Mouse (Mus musculus): ENCODE results near the gene Reep3. TPM values are rescaled to one million over a fixed set of nuclear protein-coding genes. Genes with fewer than 3 reads are reported as not detected.

The Reep3 gene
- polyA plus RNA-seq, 1 experiment from 2014 or later = 44.9 TPM

DNA sequence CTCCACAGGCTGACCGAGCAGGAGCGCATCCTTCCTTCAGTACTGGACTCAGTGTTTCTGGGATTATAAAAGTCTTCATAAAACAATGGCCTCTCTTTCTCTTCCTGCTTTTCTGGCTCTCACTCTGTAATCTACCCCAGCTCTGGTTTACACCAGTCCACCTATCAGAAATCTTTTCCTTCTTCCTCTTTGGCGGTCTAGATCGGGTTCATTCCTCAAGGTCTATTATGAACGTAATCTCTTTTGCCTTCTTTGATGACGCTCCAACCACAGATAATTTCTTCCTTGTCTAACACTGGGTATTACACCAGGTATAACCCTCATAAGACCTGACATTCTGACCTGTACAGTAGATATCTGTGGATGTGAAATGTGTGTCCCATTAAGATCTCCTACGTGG is 1.8 kb downstream of the Reep3 start:
- H3K27ac ChIP-seq = no peak overlapping the region
- no peak for ATAC-seq (ENCODE audit: low FRiP score)
- H3K4me3 ChIP-seq = no peak overlapping the region; the same call in 1 of the 2 replicates
- H3K4me2 ChIP-seq = peak overlapping the region; percentile 91
- 87% methylated on average over 7 of the region's 7 CpGs for WGBS
- H3K36me3 ChIP-seq = no peaks in the 10 kb centered on the region; the same call in 1 of the 2 replicates
- peaks cover 42% of the 10 kb centered on the region for H3K4me1 ChIP-seq (replicated peaks)
- no peak overlapping the region for H3K9ac ChIP-seq
- no peaks in the 10 kb centered on the region for H3K27me3 ChIP-seq
- H3K9me3 ChIP-seq = no peaks in the 10 kb centered on the region

DNA sequence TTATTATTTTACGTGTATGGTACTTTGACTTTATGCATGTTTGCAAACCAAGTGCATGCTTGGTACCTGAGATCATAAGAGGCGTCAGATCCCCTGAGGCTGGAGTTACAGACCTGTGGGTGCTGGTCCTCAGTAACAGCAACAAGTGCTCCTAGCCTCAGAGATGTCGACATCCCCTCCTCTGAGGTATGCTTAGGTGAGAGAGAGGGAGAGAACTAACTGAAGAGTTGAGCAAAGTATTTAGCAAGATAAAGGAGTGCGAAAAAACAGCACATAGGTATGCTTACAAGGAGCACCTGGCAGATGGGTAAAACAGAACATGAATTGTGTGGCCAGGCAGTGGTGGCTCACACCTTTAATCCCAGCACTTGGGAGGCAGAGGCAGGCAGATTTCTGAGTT is 6.1 kb downstream of the Reep3 start:
- Histone ChIP-seq H3K9ac (no peak overlapping the region), H3K27me3 (no peaks in the 10 kb centered on the region), H3K4me2 (no peak overlapping the region), H3K36me3 (no peaks in the 10 kb centered on the region; the same call in 1 of the 2 replicates), H3K4me1 (replicated peaks) (peaks cover 16% of the 10 kb centered on the region), H3K9me3 (no peaks in the 10 kb centered on the region), H3K4me3 (no peak overlapping the region), H3K27ac (no peak overlapping the region)
- no peak for ATAC-seq (ENCODE audit: low FRiP score)
- WGBS = 92% methylated on average over 4 of the region's 4 CpGs

DNA sequence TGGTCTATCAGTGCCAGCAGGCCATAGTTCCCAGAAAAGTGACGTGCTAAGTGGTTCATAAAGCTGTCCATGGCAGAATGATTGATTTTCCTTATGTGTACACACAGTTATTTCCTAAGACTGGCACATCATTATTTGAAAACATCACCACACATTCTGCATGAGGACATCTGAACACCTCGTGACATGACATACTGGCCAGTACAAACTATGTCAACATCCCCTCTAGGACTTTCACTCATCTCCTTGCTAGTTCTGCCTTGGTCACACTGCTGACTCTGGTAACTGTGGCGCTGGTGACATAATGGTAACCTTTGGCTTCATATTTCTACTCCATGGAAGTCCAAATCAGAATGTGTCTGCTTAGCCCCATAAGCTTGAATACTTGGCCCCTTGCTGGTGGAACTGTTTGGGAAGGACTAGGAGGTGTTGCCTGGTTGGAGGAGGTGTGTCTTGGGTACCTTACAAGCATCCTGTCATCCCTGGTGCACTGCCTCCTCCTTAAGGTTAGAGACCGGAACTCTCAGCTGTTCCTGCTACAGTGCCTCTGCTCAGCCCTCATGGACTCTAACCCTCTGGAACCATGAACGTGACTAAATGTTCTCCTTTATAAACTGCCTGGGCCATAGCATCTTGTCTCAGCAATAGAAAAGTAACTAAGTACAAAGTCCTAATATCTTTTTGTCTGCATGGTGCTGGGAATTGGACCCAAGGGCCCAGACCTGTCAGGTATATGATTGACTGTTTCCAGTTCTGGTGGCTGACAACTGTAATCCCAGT is 9.1 kb downstream of the Reep3 start:
- Histone ChIP-seq H3K9ac (no peak overlapping the region), H3K4me2 (no peak overlapping the region), H3K36me3 (no peaks in the 10 kb centered on the region; the same call in 1 of the 2 replicates), H3K4me3 (no peak overlapping the region), H3K4me1 (replicated peaks) (peaks cover 6% of the 10 kb centered on the region), H3K9me3 (no peaks in the 10 kb centered on the region), H3K27me3 (no peaks in the 10 kb centered on the region), H3K27ac (no peak overlapping the region)
- 89% methylated on average over 5 of the region's 5 CpGs for WGBS
- no peak for ATAC-seq (ENCODE audit: low FRiP score)

DNA sequence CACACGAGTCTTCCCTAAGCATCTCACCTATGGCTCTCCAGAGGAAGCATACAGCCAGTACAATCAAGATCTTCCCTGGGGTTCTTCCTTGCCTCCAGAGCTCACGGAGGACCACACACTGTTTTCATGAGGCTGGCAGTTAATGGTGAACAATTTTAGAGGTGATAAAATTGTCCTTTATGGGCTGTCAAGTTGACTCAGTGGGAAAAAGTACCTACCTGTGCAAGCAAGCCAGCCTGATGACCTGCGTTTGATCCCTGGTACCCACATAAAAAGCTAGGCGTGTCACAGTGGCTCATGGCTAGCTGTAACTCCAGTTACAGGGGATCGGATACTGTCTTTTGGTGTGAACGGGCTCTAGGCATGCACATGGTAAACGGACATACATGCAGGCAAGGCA is 10.8 kb downstream of the Reep3 start:
- peaks cover 6% of the 10 kb centered on the region for H3K4me1 ChIP-seq (replicated peaks)
- no peak for ATAC-seq (ENCODE audit: low FRiP score)
- WGBS = 87% methylated on average over 7 of the region's 7 CpGs
- H3K9ac ChIP-seq = no peak overlapping the region
- no peak overlapping the region for H3K27ac ChIP-seq
- no peak overlapping the region for H3K4me3 ChIP-seq
- H3K36me3 ChIP-seq = no peaks in the 10 kb centered on the region
- no peaks in the 10 kb centered on the region for H3K27me3 ChIP-seq
- no peak overlapping the region for H3K4me2 ChIP-seq
- H3K9me3 ChIP-seq = no peaks in the 10 kb centered on the region

DNA sequence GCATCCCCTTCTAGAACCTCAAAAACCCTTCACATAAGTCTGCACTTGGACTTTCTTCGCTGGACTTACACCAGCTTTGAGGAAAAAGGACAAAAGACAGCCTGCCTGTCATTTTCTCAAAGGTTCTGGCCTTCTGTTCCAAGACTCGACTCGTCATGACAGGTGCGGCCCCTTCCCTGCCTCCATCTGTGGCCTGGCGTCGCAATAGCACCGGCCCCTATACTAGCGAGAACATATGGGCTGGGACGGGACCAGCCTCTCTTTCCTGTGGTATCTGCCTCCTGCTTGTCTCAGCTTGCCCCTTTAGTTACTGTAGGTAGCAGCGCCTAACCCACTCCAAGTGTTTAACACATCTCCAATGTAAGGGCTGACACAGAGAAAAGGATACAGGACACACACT is 11.6 kb downstream of the Reep3 start:
- H3K4me2 ChIP-seq = no peak overlapping the region
- no peak overlapping the region for H3K9ac ChIP-seq
- ATAC-seq (ENCODE audit: low FRiP score) = no peak
- no peak overlapping the region for H3K4me3 ChIP-seq
- no peaks in the 10 kb centered on the region for H3K36me3 ChIP-seq
- no peaks in the 10 kb centered on the region for H3K27me3 ChIP-seq
- 74% methylated on average over 10 of the region's 10 CpGs for WGBS
- no peaks in the 10 kb centered on the region for H3K9me3 ChIP-seq
- peak overlapping the region; percentile 60 for H3K27ac ChIP-seq
- H3K4me1 ChIP-seq (replicated peaks) = peaks cover 6% of the 10 kb centered on the region

DNA sequence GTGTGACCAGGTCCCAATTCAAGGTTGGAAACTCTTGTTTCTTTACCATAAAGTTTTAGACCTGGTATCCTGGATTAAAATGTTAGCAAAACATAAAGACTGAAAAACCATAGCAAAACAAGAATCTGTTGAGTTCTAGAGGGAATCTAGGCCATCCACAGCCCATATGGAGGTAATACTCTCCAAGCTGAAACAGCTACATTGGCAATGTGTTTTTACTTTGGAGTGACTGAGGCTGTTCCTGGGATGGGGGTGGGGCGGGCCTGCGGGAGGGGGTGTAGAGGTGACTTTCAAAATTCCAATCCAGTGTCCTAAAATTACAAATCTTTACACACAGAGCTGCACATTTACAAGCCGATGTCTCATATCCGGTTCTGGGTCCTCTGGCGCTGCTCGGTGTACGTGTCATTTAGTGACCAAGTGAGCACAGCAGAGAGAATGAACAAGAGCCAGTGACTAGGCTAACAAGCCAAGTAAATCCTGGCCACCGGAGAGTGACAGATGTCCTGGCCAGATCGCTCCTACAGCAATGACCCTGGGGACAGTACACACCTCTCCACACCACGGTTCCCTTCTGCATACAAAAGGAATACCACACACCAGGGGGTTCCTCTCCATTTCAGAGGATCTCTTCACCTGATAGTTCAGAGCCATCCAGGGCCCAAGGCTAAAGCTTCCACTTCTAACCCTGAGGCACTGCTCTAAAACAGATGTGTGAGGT is 13.1 kb downstream of the Reep3 start:
- Histone ChIP-seq H3K36me3 (no peaks in the 10 kb centered on the region), H3K9me3 (no peaks in the 10 kb centered on the region), H3K27ac (no peak overlapping the region), H3K9ac (no peak overlapping the region), H3K4me3 (no peak overlapping the region), H3K4me1 (replicated peaks) (peaks cover 12% of the 10 kb centered on the region), H3K4me2 (no peak overlapping the region), H3K27me3 (no peaks in the 10 kb centered on the region)
- WGBS = 76% methylated on average over 10 of the region's 10 CpGs
- ATAC-seq (ENCODE audit: low FRiP score) = no peak

DNA sequence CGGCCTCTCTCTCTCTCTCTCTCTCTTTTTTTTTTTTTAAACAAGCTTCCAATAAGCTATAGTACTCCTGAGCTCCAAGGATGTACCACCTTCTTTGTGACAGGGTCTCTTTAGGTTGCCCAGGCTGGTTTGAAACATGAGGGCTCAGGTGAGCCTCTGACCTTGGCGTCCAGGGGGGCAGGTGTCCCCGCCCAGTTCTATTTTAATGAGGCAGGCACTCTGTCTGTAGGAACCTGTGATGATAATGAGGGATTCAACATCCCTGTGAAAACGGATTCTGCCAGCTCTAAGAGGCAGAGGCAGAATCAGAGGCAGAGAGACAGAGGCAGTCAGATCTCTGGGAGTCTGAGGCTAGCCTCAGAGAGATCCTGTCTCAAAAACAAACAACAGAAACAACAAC is 14.2 kb downstream of the Reep3 start:
- 82% methylated on average over 4 of the region's 4 CpGs for WGBS
- no peaks in the 10 kb centered on the region for H3K27me3 ChIP-seq
- H3K4me3 ChIP-seq = no peak overlapping the region
- H3K9me3 ChIP-seq = no peaks in the 10 kb centered on the region
- peaks cover 12% of the 10 kb centered on the region for H3K4me1 ChIP-seq (replicated peaks)
- no peak overlapping the region for H3K4me2 ChIP-seq
- no peak overlapping the region for H3K9ac ChIP-seq
- no peak overlapping the region for H3K27ac ChIP-seq
- H3K36me3 ChIP-seq = no peaks in the 10 kb centered on the region
- no peak for ATAC-seq (ENCODE audit: low FRiP score)

DNA sequence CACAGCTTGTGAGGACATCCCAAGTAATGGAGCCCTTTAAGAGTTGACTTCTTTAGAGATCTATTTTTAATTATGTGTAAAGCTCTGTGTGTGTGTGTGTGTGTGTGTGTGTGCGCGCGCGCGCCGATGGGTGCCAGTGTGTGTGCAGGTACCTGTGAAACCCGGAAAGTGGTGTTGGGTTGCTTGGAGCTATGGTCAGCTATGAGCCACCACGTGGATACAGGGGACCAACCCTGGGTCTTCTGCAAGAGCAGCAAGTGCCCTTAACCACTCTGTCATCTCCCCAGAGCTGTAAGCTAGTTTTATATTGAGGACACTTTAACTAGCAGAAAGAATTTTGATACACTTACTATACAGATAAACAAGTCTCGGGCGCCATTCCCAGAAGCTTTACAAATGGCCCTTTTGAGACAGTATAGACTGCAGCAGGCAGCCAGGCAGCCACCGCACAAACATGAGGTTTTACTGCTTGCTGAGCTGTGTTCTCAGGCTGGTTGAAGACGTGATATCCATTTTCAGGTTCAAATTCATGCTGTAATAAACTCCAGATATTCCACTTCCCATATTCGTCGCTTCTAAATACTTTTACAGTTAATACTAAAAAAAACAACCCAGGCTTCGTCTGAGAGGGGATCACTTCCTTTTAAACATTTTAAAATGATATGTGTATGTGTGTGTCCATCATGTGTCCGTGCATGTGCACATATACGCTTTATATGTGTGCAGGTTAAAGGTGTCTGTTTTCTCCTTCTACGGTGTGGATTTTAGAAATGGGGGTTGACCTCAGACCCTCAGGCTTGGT is 15.3 kb downstream of the Reep3 start:
- Histone ChIP-seq H3K4me1 (replicated peaks) (peaks cover 19% of the 10 kb centered on the region), H3K4me3 (no peak overlapping the region), H3K27me3 (no peaks in the 10 kb centered on the region), H3K4me2 (no peak overlapping the region), H3K27ac (no peak overlapping the region; the same call in 1 of the 2 replicates), H3K36me3 (no peaks in the 10 kb centered on the region), H3K9ac (no peak overlapping the region), H3K9me3 (no peaks in the 10 kb centered on the region)
- WGBS = 86% methylated on average over 18 of the region's 18 CpGs
- ATAC-seq (ENCODE audit: low FRiP score) = no peak

DNA sequence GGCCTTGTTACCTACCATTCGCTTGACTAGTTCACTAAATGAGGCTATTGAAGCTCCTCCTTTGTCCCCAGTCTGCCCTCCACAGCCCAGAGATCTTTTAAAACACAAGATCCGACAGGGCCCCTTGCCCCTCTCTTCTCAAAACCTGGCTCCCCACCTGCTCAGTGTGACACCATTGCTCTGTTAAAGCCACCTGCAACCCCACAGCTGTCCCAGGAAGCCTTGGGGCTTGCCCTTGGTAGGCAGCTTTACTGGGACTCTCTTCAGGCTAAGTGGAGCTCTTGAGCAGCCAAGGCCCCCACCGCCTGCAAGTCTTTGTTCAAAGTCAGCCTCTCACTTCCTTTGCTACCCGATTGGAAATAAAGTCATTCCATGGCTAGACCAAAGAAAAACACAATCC is 17.7 kb downstream of the Reep3 start:
- Histone ChIP-seq H3K9ac (no peak overlapping the region), H3K27ac (peak overlapping the region; percentile 52; the same call in 1 of the 2 replicates), H3K36me3 (no peaks in the 10 kb centered on the region), H3K4me3 (no peak overlapping the region), H3K9me3 (no peaks in the 10 kb centered on the region), H3K4me2 (no peak overlapping the region), H3K4me1 (replicated peaks) (peaks cover 20% of the 10 kb centered on the region), H3K27me3 (no peaks in the 10 kb centered on the region)
- WGBS = 49% methylated on average over 4 of the region's 4 CpGs
- no peak for ATAC-seq (ENCODE audit: low FRiP score)

DNA sequence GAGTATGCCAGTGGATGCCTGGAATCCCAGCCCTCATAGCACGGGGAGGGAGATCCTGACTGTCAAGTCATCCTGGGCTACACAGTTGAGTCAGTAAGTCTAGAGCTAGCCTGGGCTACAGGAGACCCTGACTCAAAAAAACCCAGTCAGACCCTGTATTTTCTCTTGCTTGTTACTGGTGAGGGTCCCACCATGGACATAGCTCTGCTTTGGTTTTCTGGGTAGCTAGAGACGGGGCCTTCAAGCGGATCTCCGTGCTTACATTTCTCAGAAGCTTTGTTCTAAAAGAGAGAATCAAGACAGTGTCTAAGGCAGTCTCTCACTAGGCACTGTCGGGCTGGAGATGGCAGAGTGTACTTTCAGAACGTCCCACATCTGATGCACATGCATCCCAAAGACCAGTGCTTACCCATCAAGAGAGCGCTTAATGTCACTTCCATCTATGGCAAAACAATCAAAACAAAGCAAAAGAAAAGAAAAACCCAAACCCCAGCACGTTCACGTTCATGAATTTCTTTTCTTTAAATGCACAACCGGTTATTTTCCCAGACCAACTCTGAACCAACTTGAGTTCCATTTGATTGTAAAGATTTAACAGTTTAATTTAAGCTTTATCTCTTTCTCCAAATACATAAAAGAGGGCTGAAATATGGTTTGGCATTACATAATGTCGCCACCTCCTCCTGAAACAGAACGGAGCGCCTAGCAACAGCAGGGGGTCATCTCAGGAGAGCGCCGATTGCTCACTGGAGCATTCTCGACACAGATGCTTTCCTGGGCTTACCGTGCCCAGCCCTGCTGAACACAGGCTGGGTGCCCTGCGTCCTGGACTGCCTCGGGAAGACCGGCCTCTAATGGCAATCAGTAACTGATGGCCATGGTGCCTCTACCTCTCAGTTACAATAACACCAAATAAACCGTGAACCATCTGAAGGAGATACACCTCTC is 20.5 kb downstream of the Reep3 start:
- peak overlapping the region; percentile 12 for H3K27ac ChIP-seq
- ATAC-seq (ENCODE audit: low FRiP score) = no peak
- H3K4me1 ChIP-seq (replicated peaks) = peaks cover 20% of the 10 kb centered on the region
- H3K27me3 ChIP-seq = no peaks in the 10 kb centered on the region
- H3K9me3 ChIP-seq = no peaks in the 10 kb centered on the region
- H3K9ac ChIP-seq = no peak overlapping the region
- H3K36me3 ChIP-seq = no peaks in the 10 kb centered on the region
- WGBS = 54% methylated on average over 21 of the region's 21 CpGs
- no peak overlapping the region for H3K4me2 ChIP-seq
- no peak overlapping the region for H3K4me3 ChIP-seq

DNA sequence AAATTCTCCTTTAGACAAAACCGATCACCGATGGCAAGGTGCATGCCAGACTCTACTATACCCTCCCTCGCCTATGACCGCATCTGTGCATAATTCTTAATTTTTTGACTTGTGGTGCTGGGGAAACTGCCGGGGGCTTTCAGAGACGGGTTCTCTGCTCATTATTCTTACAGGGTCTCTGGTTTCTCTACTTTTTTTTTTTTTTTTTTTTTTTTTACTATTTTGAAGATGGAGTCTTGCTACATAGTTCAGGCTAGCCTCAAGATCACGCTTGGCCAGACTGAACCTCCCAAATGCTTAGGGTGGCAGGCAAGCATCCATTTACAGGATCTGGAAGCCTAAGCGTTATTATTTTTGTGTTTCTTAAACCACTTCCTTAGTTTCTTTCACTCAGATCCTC is 23.2 kb downstream of the Reep3 start:
- ATAC-seq (ENCODE audit: low FRiP score) = no peak
- H3K4me1 ChIP-seq (replicated peaks) = peaks cover 14% of the 10 kb centered on the region
- H3K4me2 ChIP-seq = no peak overlapping the region
- 97% methylated on average over 8 of the region's 8 CpGs for WGBS
- H3K9ac ChIP-seq = no peak overlapping the region
- no peaks in the 10 kb centered on the region for H3K9me3 ChIP-seq
- H3K27ac ChIP-seq = no peak overlapping the region
- no peak overlapping the region for H3K4me3 ChIP-seq
- H3K27me3 ChIP-seq = no peaks in the 10 kb centered on the region
- H3K36me3 ChIP-seq = no peaks in the 10 kb centered on the region; the same call in 1 of the 2 replicates
